Mouse (Mus musculus) lung, adult 2 months (tissue): ENCODE data around the gene Prkce.

Experiments
- CTCF ChIP-seq: fragments of 200-500 bp; IDR thresholded peaks from 2 replicates; pipeline ENCODE4 v1.5.1; 2011; ENCODE audit warnings: mild to moderate bottlenecking, low read length, control low read depth; ENCODE audit not compliant: insufficient read depth
- POLR2A ChIP-seq: fragments of 200-500 bp; IDR thresholded peaks from 2 replicates; pipeline ENCODE4 v1.6.1; 2011; ENCODE audit warnings: low read depth, mild to moderate bottlenecking, control low read depth, low read length, borderline replicate concordance; ENCODE audit errors: extremely low read depth

GRCm38 (mm10) chr17:86456512-86456911 is 288.9 kb downstream of the Prkce start:
- no peak for TF ChIP-seq CTCF
- TF ChIP-seq POLR2A, result no peak
